Mouse (Mus musculus): ENCODE results near the gene Mlph.

The Mlph gene

GRCm38 (mm10) chr1:90909161-90909560 lies 5.7 kb upstream of the Mlph start:
- no peak for DNase-seq (ENCODE audit: low spot score in 2 of 2)

- no peak for DNase-seq (ENCODE audit: low spot score in 2 of 2)
Measured at GRCm38 (mm10) chr1:90909631-90910152, 5.2 kb upstream of the Mlph start.

- DNase-seq (ENCODE audit: low spot score in 2 of 2) = no peak
Measured at GRCm38 (mm10) chr1:90913231-90913630, 1.7 kb upstream of the Mlph start.

DNA sequence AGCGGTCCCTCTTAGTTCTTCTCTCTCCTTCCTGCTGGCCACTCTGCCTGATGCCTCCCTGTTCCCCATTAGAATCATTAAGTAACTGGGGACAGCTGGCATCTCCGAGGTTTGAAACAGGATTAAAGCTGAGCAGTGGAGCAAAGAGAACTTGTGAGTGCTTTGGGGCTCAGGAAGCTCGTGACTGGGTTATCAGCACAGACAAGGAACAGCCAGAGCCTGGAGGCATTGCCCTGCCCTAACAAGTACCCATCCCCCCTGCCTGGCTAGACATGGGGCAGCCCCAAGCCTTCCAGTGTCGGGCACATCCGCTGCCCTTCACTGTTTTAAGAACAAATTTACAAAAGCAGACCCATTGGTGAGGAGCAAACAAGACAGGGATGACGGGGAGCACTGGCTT lies 2.6 kb downstream of the Mlph start:
- no peak for DNase-seq (ENCODE audit: low spot score in 2 of 2)

DNA sequence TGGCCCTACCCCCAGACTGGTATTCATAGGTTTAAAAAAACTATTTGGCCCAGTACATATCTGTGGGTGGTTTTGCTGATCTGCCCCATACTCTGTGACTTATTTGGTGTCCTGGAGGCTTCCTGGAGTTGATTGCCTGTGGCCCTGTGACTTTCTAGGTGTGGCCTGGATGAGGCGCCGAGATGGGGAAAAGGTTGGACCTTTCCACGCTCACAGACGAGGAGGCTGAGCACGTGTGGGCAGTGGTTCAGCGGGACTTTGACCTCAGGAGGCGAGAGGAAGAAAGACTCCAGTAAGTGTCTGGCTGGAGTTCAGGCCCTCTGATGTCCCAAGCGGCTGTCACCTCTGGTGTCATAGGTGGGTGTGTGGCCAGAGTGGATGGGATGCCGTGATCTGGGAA lies 6.8 kb downstream of the Mlph start:
- no peak for DNase-seq (ENCODE audit: low spot score in 2 of 2)

- no peak for DNase-seq (ENCODE audit: low spot score in 2 of 2)
Measured at GRCm38 (mm10) chr1:90926030-90926429, 11.1 kb downstream of the Mlph start.

GRCm38 (mm10) chr1:90927308-90927707 lies 12.4 kb downstream of the Mlph start:
- DNase-seq (ENCODE audit: low spot score in 2 of 2) = no peak

- no peak for DNase-seq (ENCODE audit: low spot score in 2 of 2)
Measured at GRCm38 (mm10) chr1:90927929-90928574, 13.2 kb downstream of the Mlph start.

- peak; percentile 72 to 87 for DNase-seq (ENCODE audit: low spot score in 2 of 2)
Measured at GRCm38 (mm10) chr1:90928575-90928934, 13.7 kb downstream of the Mlph start.

DNA sequence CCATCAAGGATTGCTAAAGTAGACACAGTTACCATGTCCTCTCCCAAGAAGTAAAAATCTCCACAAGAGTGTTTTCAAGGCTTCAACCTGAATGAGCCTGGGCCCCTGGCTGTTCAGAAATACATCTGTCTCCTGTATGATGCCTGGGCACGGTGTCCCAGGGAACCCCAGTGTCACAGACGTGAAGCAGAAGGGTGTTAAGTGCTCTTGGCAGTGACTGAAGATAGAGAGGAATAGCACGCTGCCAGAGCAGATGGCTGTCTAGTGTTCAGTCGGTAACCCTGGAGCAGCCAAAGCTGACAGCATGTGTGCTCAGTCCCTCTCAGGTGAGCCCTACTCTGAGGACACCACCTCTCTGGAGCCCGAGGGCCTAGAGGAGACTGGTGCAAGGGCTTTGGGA lies 18.1 kb downstream of the Mlph start:
- DNase-seq (ENCODE audit: low spot score in 2 of 2) = no peak

- no peak for DNase-seq (ENCODE audit: low spot score in 2 of 2)
Measured at GRCm38 (mm10) chr1:90936990-90937389, 22.1 kb downstream of the Mlph start.

GRCm38 (mm10) chr1:90939980-90940379 lies 25.1 kb downstream of the Mlph start:
- DNase-seq (ENCODE audit: low spot score in 2 of 2) = no peak

DNA sequence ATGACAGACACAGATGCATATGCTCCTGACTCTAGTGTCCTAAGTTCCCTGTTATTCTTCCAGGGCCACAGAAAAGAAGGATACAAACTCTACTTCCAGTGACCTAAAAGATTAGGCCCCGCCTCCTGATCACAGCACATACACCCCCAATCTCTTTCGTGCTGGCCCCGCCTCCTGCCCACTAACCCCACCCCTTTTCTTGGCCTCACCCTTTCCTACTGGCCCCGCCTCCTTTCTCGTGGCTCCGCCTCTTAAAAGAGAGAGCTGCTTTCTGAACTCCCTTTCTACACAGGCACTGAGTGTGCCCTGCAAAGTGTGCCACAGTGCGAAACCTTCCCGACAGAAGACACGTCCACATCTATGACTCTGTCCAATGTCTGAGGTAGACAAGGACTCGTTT lies 30.3 kb downstream of the Mlph start:
- DNase-seq (ENCODE audit: low spot score in 2 of 2) = no peak

GRCm38 (mm10) chr1:90947252-90947651 lies 32.4 kb downstream of the Mlph start:
- DNase-seq (ENCODE audit: low spot score in 2 of 2) = no peak

DNA sequence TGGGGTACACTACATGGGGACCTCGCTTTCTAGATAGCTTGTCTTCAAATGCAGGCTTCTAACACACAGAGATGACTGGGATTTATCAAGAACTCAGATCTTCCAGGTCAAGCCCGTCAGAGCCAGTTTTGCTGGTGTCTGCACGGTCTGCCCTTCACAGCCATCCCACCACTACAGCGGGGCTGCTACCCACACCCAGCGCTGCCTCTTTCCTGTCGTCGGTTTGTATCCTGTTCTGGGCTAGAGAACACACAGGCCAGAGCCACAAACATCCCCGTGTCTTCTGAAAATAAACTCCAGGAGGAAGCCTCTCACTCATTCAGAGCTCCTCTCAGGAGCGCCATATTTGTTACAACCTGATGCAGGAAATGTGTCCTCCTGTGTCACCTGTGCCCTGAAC lies 34.4 kb downstream of the Mlph start:
- no peak for DNase-seq (ENCODE audit: low spot score in 2 of 2)

DNA sequence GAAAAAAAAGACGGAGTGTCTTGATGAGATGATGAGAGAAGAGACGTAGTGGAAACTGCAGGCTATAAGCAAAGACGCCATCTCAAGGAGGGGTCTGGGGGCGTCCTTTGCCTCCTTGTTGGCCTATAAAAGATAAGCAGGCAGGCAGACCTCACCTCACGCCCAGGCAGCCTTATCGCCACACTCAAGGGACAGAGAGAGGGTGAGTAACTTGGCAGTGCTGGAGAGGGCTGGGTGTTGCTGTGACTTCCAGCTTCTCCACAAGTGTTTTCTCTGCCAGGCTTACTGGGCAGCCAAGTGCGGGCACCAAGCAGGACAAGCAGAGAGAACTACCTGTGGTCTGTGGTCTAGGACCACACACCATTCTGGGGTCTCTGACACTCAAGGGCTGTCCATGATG lies 36.8 kb downstream of the Mlph start:
- no peak for DNase-seq (ENCODE audit: low spot score in 2 of 2)

- no peak for DNase-seq (ENCODE audit: low spot score in 2 of 2)
Measured at GRCm38 (mm10) chr1:90952808-90953207, 37.9 kb downstream of the Mlph start, which contains the start of gene Prlh. Gene Prlh, plus strand, starts transcription at chr1:90953108.

GRCm38 (mm10) chr1:90953688-90954087 lies 38.8 kb downstream of the Mlph start:
- DNase-seq (ENCODE audit: low spot score in 2 of 2) = no peak

- peak in 1 of 2 experiments; percentile 66 for DNase-seq (ENCODE audit: low spot score in 2 of 2)
Measured at GRCm38 (mm10) chr1:90956245-90957096, 41.6 kb downstream of the Mlph start.

- no peak for DNase-seq (ENCODE audit: low spot score in 2 of 2)
Measured at GRCm38 (mm10) chr1:90962526-90962925, 47.6 kb downstream of the Mlph start.

DNA sequence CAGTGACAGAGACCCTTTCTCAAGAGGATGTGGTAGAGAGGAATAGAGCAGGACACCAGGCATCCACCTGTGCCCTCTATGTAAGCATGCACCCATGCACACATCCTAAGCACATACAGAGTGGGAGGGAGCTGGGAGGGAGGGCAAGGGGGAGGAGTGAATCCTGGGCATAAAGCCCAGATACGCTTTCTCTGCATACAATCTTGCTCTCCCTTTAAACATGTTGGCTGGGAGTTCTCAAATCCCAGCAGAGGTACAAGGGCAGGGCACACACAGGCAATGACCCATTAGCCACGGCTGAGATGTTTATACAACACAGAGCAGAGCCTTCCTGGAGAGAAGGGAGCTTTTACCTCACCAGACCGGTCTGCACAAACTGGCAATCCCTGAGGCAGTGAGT lies 48.1 kb downstream of the Mlph start:
- no peak for DNase-seq (ENCODE audit: low spot score in 2 of 2)

DNA sequence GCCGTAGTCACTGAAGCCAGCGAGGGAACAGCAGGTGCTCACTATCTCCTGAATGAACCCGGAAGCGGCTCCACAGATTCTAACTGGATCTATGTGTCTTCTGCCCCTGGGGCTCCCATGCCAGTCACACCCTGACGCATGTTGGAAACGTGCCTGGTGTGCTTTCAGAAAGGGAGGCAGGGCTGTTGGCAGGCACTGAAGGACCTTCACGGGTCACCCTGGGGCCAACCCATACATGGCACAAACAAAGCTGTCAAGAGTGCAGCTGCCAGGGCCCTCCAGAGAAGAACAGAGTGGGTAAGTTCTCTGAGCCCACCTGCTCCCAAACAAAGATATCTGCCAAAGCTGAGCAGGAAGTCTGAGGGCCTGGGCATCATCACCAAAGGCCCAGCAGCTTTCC lies 52.7 kb downstream of the Mlph start:
- no peak for DNase-seq (ENCODE audit: low spot score in 2 of 2)

GRCm38 (mm10) chr1:90968649-90969048 lies 53.8 kb downstream of the Mlph start:
- DNase-seq (ENCODE audit: low spot score in 2 of 2) = no peak
